Mouse (Mus musculus) liver, adult 2 months (tissue): ENCODE data around the gene Slc4a10.

ENCODE experiments used
- CTCF ChIP-seq: fragments of 200-500 bp; IDR thresholded peaks from 2 replicates; pipeline ENCODE4 v1.5.1; 2011; ENCODE audit warnings: low read depth, low read length, control low read depth
- POLR2A ChIP-seq: fragments of 200-500 bp; IDR thresholded peaks from 2 replicates; pipeline ENCODE4 v1.6.1; 2011; ENCODE audit warnings: low read length, control low read depth; ENCODE audit not compliant: insufficient read depth; ENCODE audit errors: extremely low read depth

- no peak for TF ChIP-seq CTCF
- TF ChIP-seq POLR2A: no peak
Measured at GRCm38 (mm10) chr2:62332465-62332864, 286.2 kb downstream of the Slc4a10 start.
